Mouse (Mus musculus) E14TG2a.4 (cell line): ENCODE measurements around the gene Csf2rb2.

Experiments
- H3K27me3 ChIP-seq: 2 replicates; pipeline ENCODE4 v1.6.1; 2014; ENCODE audit warnings: low read length, control low read depth; ENCODE audit not compliant: insufficient read depth
- H3K36me3 ChIP-seq: 2 replicates; pipeline ENCODE4 v1.6.1; 2014; ENCODE audit warnings: low read length, control low read depth; ENCODE audit not compliant: insufficient read depth
- H3K4me1 ChIP-seq: replicated peaks from 2 replicates; pipeline ENCODE4 v1.6.1; 2014; ENCODE audit warnings: low read depth, low read length, control low read depth
- H3K4me3 ChIP-seq: replicated peaks from 2 replicates; pipeline ENCODE4 v1.5.1; 2014; ENCODE audit warnings: mild to moderate bottlenecking, low read length
- H3K9me3 ChIP-seq: 2 replicates; pipeline ENCODE4 v1.6.1; 2014; ENCODE audit warnings: low read length, control low read depth
- CTCF ChIP-seq: conservative IDR thresholded peaks from 2 replicates; pipeline ENCODE4 v1.5.1; 2014; ENCODE audit warnings: low read length
- NANOG ChIP-seq: IDR thresholded peaks from 2 replicates; pipeline ENCODE4 v1.6.1; 2014; ENCODE audit warnings: borderline replicate concordance, low read length, mixed read lengths
- POU5F1 ChIP-seq: IDR thresholded peaks from 2 replicates; pipeline ENCODE4 v1.6.1; 2014; ENCODE audit warnings: low read length, borderline replicate concordance

The Csf2rb2 gene

DNA sequence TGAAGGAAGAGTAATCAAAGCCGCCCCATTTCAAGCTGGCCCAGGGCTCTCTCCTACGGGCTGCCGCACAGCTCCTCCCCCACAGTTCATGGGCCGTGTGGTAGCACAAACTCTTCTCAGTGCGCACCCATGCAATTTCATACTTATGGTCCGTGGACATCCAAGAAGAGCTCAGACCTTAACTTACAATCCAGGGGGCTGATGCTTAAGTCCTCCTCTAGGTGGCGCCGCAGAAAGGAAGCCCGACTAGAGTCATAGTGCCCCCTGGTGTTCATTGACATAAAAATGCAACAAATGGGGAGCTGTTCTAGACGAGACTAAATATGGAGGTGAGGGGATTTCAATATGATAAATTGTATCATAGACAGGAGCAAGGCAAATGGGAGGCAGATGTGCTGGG lies 66.1 kb downstream of the Csf2rb2 start:
- H3K4me1 ChIP-seq, result peaks cover 5% of the 10 kb centered on the region; the same call in 1 of the 2 replicates
- no peak overlapping the region for H3K4me3 ChIP-seq
- H3K36me3 ChIP-seq, result no peaks in the 10 kb centered on the region
- TF ChIP-seq NANOG, result no peak
- TF ChIP-seq POU5F1, result no peak
- peak; percentile 89 for TF ChIP-seq CTCF
- H3K27me3 ChIP-seq, result peaks cover 7% of the 10 kb centered on the region; the same call in 1 of the 2 replicates
- H3K9me3 ChIP-seq, result no peaks in the 10 kb centered on the region

DNA sequence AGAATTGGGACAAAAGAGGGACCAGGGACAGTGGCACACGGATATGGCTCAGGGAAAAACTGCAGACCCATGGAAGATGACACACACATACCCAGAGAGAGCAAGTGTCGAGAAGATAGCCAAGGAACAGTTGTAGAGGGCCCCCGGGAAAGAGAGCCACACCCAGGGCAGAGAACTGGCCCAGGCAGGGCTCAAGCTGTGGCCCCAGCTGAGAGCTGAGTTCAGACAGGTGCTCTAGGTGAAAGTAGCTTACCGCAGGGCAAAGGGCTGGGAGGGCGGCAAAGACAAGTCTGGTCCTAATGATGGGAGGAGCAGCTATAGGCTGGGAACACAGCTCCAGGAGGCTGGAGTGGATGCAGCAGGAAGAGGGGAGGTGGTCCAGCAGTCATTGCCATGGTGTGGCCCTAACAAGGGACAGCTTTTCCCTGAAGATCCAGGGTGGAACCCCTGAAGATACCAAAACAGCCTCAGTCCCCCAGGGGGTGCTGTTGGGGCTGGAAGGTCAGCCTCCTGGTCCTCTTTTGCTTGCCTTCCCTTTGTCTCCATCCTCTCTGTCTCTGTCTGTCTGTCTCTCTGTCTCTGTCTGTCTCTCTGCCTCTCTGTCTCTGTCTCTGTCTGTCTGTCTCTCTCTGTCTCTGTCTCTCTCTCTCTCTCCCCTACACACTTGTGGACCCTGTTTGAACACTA lies 70.6 kb downstream of the Csf2rb2 start:
- Histone ChIP-seq H3K9me3 (peaks cover 11% of the 10 kb centered on the region), H3K4me1 (peaks cover 5% of the 10 kb centered on the region; the same call in 1 of the 2 replicates), H3K4me3 (no peak overlapping the region), H3K27me3 (peaks cover 7% of the 10 kb centered on the region; the same call in 1 of the 2 replicates), H3K36me3 (no peaks in the 10 kb centered on the region)
- TF ChIP-seq POU5F1, result no peak
- TF ChIP-seq CTCF, result 0 out of 2 replicates have a peak, but pooled peaks have one; percentile 7
- no peak for TF ChIP-seq NANOG
